Mouse (Mus musculus): ENCODE measurements around the gene Mars. TPM values are rescaled to one million over a fixed set of nuclear protein-coding genes. Genes with fewer than 3 reads are reported as not detected.

Gene Mars
- total and polyA plus RNA-seq, 3 experiments: 147 to 195 TPM; not detected in 1

DNA sequence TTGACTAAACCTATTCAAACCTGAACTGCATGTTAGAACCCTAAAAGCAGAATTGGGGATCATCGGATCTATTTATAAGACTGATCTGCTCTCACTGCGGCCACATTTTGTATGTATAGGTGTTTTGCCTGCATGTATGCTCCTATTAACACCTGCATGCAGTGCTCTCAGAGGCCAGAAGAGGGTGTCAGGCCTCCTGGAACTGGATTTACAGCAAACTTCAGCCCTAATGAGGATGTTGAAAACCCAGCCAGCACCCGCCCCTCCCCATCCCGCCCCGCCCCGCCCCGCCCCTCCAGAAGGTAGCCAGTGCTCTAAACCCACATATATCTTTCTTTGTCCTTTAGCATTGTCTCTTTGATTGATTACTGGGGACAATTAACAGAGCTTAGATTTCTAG lies 12.9 kb upstream of the Mars start (continued):
- peak; percentile 55 for TF ChIP-seq SMC3 (IDR thresholded peaks at IDR 0.05; ENCODE audit: low read depth, low read length)
- no peak for TF ChIP-seq CHD2 (IDR thresholded peaks at IDR 0.05; ENCODE audit: low read length)
- TF ChIP-seq ZKSCAN1 (IDR thresholded peaks at IDR 0.05; ENCODE audit: low read depth, low read length): no peak
- TF ChIP-seq GATA1 (IDR thresholded peaks at IDR 0.05; ENCODE audit: low read depth, low read length): no peak
- peak; percentile 15 for TF ChIP-seq RAD21 (IDR thresholded peaks at IDR 0.05; ENCODE audit: low read depth, low read length)
- no peak for TF ChIP-seq POLR2AphosphoS2 (IDR thresholded peaks at IDR 0.05; ENCODE audit: low read length)
- no peak for TF ChIP-seq E2F4 (IDR thresholded peaks at IDR 0.05; ENCODE audit: borderline replicate concordance, low read depth, low read length)
- TF ChIP-seq MYB (IDR thresholded peaks at IDR 0.05; ENCODE audit: low read depth, low read length): no peak
- TF ChIP-seq GABPA (IDR thresholded peaks at IDR 0.05; ENCODE audit: low read depth, low read length): no peak
- no peak for TF ChIP-seq ZC3H11A (IDR thresholded peaks at IDR 0.05; ENCODE audit: low read depth, low read length)
- TF ChIP-seq KAT2A (conservative IDR thresholded peaks at IDR 0.05; ENCODE audit: low read depth, low read length): no peak
- no peak for TF ChIP-seq ELF1 (IDR thresholded peaks at IDR 0.05; ENCODE audit: low read depth, low read length)
- TF ChIP-seq MEF2A (IDR thresholded peaks at IDR 0.05; ENCODE audit: extremely low read depth, insufficient replicate concordance, low read depth, low read length, poor library complexity, severe bottlenecking): no peak
- TF ChIP-seq NELFE (IDR thresholded peaks at IDR 0.05; ENCODE audit: low read depth, low read length): no peak
- TF ChIP-seq CTCF (IDR thresholded peaks at IDR 0.05 in 2 of 3, conservative IDR thresholded peaks at IDR 0.05 in 1 of 3; ENCODE audit: control insufficient read depth in 1 of 3, insufficient read depth in 1 of 3, low read depth in 2 of 3, low read length in 3 of 3, poor library complexity in 1 of 3, severe bottlenecking in 1 of 3): peak; percentile 49 to 66 (median 60)
- TF ChIP-seq CHD1 (IDR thresholded peaks at IDR 0.05; ENCODE audit: low read depth, low read length): no peak
- TF ChIP-seq MXI1 (IDR thresholded peaks at IDR 0.05; ENCODE audit: low read depth, low read length): no peak
- TF ChIP-seq TCF12 (IDR thresholded peaks at IDR 0.05; ENCODE audit: low read depth, low read length): no peak
- no peak for TF ChIP-seq USF2 (IDR thresholded peaks at IDR 0.05; ENCODE audit: borderline replicate concordance in 1 of 2, insufficient read depth in 1 of 2, low read depth in 1 of 2, low read length in 2 of 2)

DNA sequence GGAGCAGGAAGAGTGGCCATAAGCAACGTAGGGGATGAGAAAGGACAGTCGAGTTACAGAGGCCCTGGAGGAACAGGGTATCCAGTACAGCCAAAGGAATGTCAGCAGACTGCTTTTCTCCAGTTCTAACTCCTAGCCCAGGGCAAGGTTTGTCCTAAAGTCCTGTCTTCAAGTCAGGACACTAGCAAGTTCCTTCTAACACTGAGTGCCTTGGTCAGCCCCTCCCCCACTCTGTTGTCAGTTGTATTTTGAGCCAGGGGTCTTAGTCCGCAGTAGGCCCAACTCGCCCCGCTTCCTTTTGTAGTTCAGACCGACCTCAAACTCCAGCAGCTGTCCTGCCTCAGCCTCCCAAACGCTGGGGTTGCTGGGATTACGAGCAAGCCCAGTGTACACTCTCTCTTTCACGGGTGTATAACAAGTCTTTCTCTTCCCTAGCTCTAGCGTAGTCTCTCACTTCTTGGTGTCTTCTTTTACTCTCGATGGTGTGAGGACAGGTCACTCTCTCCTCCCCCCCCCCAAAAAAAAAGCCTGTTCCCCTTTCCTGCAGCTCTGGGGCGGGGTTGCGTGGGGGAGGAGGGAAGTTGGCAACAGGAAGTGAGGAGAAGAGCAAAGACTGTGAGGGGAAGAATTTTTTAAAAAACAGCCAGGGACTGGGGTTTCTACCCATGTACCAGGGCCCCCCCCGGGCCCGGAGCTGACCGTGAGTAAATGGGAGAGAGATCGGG lies 11.7 kb upstream of the Mars start:
- DNase-seq (ENCODE audit: low read depth, low spot score): peak; percentile 85
- Histone ChIP-seq H3K9ac (ENCODE audit: control insufficient read depth, low read depth, low read length, poor library complexity, severe bottlenecking) (peak overlapping the region; percentile 71), H3K9me3 (replicated peaks; ENCODE audit: insufficient read depth, low read length) (no peaks in the 10 kb centered on the region), H3K79me2 (ENCODE audit: control insufficient read depth, insufficient read depth, low read length, poor library complexity) (peaks cover 2% of the 10 kb centered on the region; the same call in 1 of the 2 replicates), H3K27me3 (ENCODE audit: control insufficient read depth in 1 of 2, insufficient read depth in 2 of 2, low read length in 2 of 2) (no peaks in the 10 kb centered on the region), H3K36me3 (ENCODE audit: control insufficient read depth in 1 of 2, insufficient read depth in 2 of 2, low read length in 2 of 2) (peaks cover 0 to 11% of the 10 kb centered on the region in 2 experiments; a peak in 2 of 4 replicates), H3K4me3 (ENCODE audit: control insufficient read depth in 1 of 2, insufficient read depth in 1 of 2, low read depth in 2 of 2, low read length in 2 of 2) (peak overlapping the region; percentile 53 to 89), H3K27ac (ENCODE audit: control insufficient read depth, low read depth, low read length) (peak overlapping the region; percentile 64), H3K4me1 (ENCODE audit: control insufficient read depth in 1 of 2, insufficient read depth in 2 of 2, low read length in 2 of 2) (peaks cover 11 to 19% of the 10 kb centered on the region in 2 experiments)
- TF ChIP-seq NRF1 (IDR thresholded peaks at IDR 0.05; ENCODE audit: insufficient read depth, low read depth, low read length, poor library complexity, severe bottlenecking) (peak; percentile 18; the same call in 1 of the 2 replicates), TBP (IDR thresholded peaks at IDR 0.05; ENCODE audit: low read depth, low read length) (peak; percentile 63), EP300 (IDR thresholded peaks at IDR 0.05; ENCODE audit: low read depth in 1 of 2, low read length in 2 of 2) (peak; percentile 6 to 43; a peak in 3 of 4 replicates), TCF12 (IDR thresholded peaks at IDR 0.05; ENCODE audit: low read depth, low read length) (0 out of 2 replicates have a peak, but pooled peaks have one; percentile 8), MYB (IDR thresholded peaks at IDR 0.05; ENCODE audit: low read depth, low read length) (no peak), POLR2A (IDR thresholded peaks at IDR 0.05; ENCODE audit: control insufficient read depth in 1 of 2, insufficient read depth in 1 of 2, low read depth in 1 of 2, low read length in 2 of 2, poor library complexity in 1 of 2) (peak in 1 of 2 experiments; percentile 58; a peak in 2 of 4 replicates), ZNF384 (IDR thresholded peaks at IDR 0.05; ENCODE audit: low read depth, low read length) (peak; percentile 90), ETS1 (IDR thresholded peaks at IDR 0.05; ENCODE audit: low read depth, low read length) (0 out of 2 replicates have a peak, but pooled peaks have one; percentile 45), SMC3 (IDR thresholded peaks at IDR 0.05; ENCODE audit: low read depth, low read length) (no peak), E2F4 (IDR thresholded peaks at IDR 0.05; ENCODE audit: borderline replicate concordance, low read depth, low read length) (no peak), BHLHE40 (IDR thresholded peaks at IDR 0.05; ENCODE audit: borderline replicate concordance, low read depth, low read length) (0 out of 2 replicates have a peak, but pooled peaks have one; percentile 19), MAFK (IDR thresholded peaks at IDR 0.05; ENCODE audit: borderline replicate concordance, low read depth, low read length) (no peak), ZKSCAN1 (IDR thresholded peaks at IDR 0.05; ENCODE audit: low read depth, low read length) (no peak), SIN3A (IDR thresholded peaks at IDR 0.05; ENCODE audit: low read length) (peak; percentile 67), POLR2AphosphoS5 (IDR thresholded peaks at IDR 0.05; ENCODE audit: borderline replicate concordance, low read depth, low read length) (no peak), MAZ (IDR thresholded peaks at IDR 0.05; ENCODE audit: low read depth, low read length) (peak; percentile 98), MXI1 (IDR thresholded peaks at IDR 0.05; ENCODE audit: low read depth, low read length) (peak; percentile 60; the same call in 1 of the 2 replicates), ELF1 (IDR thresholded peaks at IDR 0.05; ENCODE audit: low read depth, low read length) (peak; percentile 78), JUND (IDR thresholded peaks at IDR 0.05; ENCODE audit: low read depth, low read length) (no peak), MYC (IDR thresholded peaks at IDR 0.05; ENCODE audit: low read depth, low read length) (no peak)
